Mouse (Mus musculus) spleen, adult 2 months (tissue): Measurements from ENCODE around the gene Lxn.

Experiments used
- CTCF ChIP-seq: fragments of 200-500 bp; IDR thresholded peaks from 2 replicates; pipeline ENCODE4 v1.5.1; 2011; ENCODE audit warnings: mild to moderate bottlenecking, inconsistent platforms; ENCODE audit not compliant: insufficient read depth, insufficient read length, insufficient replicate concordance; ENCODE audit errors: extremely low read depth
- POLR2A ChIP-seq: fragments of 200-500 bp; IDR thresholded peaks from 2 replicates; pipeline ENCODE4 v1.6.1; 2011; ENCODE audit warnings: low read depth, low read length, inconsistent platforms

DNA sequence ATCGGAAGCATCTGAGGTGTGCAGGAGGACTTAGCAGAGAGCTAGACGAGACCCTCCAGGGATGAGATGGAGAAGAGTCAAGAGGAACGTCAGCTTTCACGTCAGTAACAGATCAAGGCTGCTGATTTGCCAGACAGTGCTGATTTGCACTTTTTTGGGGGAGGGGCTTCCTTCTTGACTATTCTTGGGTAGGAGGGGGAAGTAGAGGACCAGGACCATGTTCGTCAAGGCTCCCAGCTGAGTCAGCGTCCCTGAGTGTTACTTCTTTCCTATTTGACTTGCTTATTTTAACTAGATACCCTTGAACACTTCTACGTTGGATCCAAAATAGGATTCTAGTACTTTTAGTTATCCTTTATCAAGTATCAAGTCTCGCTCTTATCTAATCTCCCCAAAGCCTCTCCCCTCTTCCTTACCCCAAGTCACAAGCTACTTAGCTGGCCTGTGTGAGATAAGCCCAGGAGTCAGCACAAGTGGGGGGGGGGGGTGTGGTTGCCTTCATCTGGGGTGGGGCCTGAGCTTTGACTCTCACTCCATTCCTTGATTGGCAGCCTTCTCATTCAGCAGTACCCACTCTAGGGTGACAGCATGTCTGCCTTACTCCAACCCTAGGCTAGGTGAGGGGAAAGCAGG lies 35.2 kb upstream of the Lxn start:
- TF ChIP-seq CTCF (no peak), POLR2A (no peak)
